Mouse (Mus musculus) c-Kit-positive CD71-positive TER-119-positive erythroid progenitor cells, embryonic 14.5 days (primary cell): Measurements from ENCODE around the gene C1qtnf5.
A peak's percentile ranks its signal among the peaks of the same experiment; 100 is the strongest.
"Not testable (repeated sequence)": the region's sequence is repeated elsewhere in the genome, so short reads cannot be mapped to it uniquely, and the experiment has no call there.

Experiments used
- DNase-seq: peaks from one replicate; pipeline ENCODE4 v3.0.0-alpha.2; 2013; ENCODE audit warnings: low spot score

The C1qtnf5 gene

DNA sequence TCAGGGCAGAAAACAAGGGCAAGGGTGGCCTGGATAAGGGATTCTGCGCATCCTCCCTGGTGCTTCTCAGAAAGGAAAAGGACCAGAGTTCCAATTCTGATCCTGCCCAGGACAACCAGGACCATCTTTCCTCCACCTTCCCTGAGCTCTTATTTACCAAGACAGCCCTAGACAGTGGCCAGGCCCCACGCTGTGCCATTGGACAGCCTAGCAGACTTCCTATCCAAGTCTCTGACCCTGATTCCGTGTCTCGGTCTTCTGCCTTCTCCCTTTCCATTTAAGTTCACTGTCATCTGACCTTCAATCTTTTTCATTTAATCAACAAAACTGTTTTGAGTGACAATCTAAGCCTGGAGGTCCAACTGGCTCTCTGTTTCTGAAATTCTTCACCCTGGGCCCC is 449 bp upstream of the C1qtnf5 start:
- no peak for DNase-seq

GRCm38 (mm10) chr9:44107557-44108179 is 623 bp downstream of the C1qtnf5 start:
- DNase-seq = no peak

DNA sequence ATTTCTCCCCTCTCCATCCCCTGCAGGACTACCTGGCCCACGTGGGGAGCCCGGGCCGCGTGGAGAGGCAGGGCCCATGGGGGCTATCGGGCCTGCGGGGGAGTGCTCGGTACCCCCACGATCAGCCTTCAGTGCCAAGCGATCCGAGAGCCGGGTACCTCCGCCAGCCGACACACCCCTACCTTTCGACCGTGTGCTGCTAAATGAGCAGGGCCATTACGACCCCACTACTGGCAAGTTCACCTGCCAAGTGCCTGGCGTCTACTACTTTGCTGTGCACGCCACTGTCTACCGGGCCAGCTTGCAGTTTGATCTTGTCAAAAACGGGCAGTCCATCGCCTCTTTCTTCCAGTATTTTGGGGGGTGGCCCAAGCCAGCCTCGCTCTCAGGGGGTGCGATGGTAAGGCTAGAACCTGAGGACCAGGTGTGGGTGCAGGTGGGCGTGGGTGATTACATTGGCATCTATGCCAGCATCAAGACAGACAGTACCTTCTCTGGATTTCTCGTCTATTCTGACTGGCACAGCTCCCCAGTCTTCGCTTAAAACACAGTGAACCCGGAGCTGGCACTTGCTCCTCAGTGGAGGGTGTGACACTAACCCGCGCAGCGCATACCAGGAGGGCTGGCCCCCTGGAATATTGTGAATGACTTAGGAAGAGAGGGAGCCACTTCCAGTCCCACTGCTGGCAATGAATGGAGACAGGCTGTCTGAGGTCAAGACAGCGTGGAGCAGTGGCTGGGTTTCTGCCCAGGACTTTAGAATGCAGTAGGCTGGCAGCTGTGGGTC is 1.4 kb downstream of the C1qtnf5 start:
- DNase-seq = no peak

DNA sequence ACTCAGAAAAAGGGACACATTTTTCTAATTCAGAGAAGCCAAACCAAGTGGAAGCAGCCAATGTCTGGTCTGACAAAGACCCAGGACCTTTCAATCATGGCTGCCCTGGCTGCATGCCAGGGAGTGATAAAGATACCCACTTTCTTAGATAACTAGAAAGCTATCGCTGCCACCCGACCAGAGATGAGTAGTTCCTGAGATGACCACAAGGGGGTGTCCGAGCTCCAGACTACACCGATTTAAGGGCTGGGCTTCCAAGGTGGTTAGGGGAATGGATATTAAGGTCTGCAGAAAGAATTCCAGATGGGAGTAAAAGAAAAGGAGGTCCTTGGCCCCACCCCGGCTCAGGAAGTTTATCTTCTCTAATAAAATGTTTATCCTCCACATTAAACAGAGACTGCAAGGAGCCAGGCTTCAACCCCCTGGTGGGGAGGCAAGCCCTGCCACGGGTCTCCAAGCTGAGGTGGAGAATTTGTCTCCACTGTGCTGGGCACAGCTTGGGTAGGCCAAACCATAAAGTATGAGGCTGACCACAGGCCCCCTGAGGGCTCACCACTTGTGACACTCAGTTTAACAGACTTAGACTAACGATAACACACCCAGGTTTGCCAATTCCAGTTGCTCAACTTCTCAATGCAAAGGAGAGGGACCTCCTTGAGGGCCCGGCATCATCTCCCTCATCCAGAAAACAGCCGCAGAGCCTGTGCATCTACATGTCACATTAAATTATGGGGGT is 2.5 kb downstream of the C1qtnf5 start:
- peak; percentile 81 for DNase-seq

DNA sequence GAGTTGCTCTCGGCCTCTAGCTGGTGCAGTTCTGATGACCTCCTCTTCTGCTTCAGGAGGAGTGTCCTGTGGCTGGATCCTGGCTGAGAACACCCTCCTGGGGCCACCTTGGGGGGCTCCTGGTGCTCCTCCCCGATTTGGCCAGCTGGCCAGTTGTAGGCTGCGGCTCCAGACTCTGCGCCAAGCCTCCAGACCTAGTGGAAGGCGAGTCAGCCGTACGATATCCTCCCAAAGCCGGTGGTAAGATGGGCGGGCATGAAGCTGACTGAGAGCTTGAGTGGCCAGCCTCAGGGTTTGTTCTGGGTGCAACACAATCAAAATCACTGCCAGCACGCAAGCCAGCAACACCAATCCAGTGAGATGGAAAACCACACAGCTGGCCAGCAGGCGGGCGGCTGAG is 4.9 kb downstream of the C1qtnf5 start:
- DNase-seq = not testable (repeated sequence)

GRCm38 (mm10) chr9:44113105-44113789 is 6.2 kb downstream of the C1qtnf5 start, which contains the start of the genes Gm49380 and Rnf26:
Gene Gm49380, minus strand, starts transcription at chr9:44113500.
Gene Rnf26, minus strand, starts transcription at chr9:44113517.
- DNase-seq = peak; percentile 98

- DNase-seq = no peak
Measured at GRCm38 (mm10) chr9:44114453-44114852, 7.4 kb downstream of the C1qtnf5 start.

DNA sequence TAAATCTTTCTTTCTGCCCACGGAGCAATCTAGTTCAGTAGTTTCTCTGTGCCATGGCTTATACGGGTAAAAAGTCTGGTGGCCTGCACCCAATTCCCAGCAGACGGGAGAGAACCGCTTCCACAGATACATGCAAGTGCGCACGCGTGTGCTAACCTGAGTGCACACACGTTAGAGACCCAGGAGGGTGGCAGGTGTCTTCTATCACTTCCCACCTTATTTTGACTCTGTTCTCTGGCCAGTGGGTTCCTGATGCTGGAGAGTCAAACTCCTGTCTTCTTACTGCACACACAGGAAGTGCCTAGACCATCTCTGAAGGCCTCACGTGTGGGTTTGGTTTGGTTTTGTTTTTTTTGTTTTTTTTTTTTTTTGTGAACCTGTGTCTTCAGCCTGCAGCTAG is 8.6 kb downstream of the C1qtnf5 start:
- DNase-seq = no peak

GRCm38 (mm10) chr9:44116182-44116581 is 9.1 kb downstream of the C1qtnf5 start:
- no peak for DNase-seq

GRCm38 (mm10) chr9:44119011-44119410 is 12.0 kb downstream of the C1qtnf5 start:
- peak; percentile 56 for DNase-seq

GRCm38 (mm10) chr9:44119948-44120465 is 13.0 kb downstream of the C1qtnf5 start:
- no peak for DNase-seq

DNA sequence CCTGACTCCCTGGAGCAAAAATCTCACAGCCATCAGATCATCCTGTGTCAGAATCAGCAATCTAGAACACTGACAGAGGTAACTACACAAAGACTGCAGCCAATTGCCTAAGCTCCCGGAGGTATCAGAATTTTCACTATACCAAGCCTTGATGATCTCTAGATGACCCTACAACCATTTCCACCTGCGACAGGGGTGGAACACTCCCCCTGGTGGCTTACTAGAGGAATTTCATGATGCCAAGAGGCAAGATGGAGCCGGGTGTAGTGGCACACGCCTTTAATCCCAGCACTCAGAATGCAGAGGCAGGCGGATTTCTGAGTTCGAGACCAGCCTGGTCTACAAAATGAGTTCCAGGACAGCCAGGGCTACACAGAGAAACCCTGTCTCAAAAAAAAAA is 17.3 kb downstream of the C1qtnf5 start:
- no peak for DNase-seq

GRCm38 (mm10) chr9:44125026-44125425 is 18.0 kb downstream of the C1qtnf5 start:
- DNase-seq = no peak

DNA sequence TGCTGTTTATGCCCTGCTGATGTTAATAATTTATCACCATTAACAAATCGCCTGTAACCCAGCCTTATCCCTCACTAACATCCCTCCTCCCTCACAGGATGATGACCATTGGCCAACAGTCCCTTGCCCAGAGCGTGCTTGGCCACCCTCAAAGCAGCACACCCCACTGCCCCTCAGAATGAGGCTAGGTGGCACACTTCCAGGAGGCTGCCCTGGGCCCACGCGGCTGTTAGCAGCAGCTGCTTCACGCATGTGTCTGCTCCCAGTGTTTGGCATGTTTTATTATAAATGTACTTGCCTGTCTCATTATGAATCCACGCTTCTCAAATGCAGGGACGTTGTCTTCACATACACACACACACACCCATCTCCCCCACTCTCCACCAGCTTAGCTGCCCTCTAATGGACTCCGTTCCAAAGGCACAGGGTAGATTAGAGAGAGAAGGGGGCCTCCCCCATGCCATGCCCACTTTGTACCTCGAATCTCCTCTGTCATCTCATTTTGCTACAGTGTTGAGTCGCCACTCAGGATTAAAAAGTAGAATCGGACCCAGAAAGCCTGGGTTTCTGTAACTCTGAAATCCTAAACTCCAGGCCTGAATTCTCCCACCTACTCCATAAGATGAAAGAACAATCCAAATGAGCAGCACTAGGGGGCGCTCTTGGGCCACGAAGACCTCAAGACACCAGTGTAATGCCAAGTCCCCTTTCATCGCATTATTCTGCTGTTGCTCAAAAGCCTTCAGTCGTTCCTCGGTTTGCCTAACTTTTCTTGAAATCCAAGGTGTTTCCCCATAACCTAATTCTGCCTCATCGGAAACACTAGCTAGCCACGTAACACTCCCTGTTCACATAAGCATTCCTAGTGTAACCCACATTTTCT is 18.7 kb downstream of the C1qtnf5 start:
- DNase-seq = peak; percentile 82

DNA sequence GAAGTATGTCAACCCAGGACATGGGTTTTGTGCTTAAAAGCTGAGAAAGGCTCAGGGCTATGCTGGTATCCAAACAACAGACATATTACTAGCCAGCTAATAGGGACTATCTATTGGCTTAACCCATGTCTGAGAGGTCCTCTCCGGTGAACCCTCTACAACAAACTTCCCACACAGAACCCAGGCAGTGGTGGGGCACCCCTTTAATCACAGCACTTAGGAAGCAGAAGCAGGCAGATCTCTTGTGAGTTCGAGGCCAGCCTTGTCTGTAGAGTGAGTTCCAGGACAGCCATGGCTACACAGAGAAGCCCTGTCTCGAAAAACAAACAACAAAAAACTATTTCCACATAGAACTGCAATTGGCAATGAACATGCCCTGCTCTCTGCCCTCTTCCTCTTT is 19.7 kb downstream of the C1qtnf5 start:
- no peak for DNase-seq

GRCm38 (mm10) chr9:44127351-44127801 is 20.3 kb downstream of the C1qtnf5 start:
- no peak for DNase-seq

DNA sequence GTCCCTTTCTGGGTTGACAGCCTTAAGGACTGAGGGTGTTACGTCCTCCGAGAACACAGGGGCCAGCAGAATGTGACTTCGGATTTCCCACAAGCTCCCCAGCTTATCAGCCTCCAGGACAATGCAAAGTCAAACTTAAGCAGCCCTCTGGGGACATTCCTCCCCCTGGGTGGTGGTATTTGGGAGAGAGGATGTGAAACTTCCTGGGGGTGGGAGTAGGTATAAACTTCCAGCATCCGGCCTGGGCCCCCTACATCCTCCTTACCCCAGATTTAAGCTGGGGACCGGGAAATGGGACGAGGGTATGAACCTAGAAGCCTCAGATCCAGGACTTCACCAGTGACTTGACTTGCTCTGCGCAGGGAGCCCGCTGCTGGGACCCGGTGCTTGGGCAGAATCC is 22.6 kb downstream of the C1qtnf5 start:
- DNase-seq = no peak

DNA sequence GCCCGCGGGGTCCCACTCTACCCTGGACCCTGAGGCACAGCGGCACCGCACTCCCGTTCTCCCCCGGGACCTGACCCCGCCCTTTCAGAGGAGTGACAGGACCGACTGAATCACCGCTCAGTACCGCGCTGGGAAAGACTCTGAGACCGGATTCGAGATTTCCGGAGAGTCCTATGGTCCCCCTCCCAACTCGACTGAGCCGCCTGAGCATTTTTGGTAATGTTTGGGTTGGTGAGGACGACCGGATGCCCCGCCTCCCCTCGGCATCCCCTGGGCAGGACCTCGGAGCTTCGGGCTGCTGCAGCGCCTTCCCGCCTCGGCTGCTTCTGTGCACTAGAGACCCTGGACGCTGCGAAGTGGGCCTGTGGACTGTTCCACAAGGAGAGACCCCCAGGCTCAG is 23.0 kb downstream of the C1qtnf5 start:
- no peak for DNase-seq

DNA sequence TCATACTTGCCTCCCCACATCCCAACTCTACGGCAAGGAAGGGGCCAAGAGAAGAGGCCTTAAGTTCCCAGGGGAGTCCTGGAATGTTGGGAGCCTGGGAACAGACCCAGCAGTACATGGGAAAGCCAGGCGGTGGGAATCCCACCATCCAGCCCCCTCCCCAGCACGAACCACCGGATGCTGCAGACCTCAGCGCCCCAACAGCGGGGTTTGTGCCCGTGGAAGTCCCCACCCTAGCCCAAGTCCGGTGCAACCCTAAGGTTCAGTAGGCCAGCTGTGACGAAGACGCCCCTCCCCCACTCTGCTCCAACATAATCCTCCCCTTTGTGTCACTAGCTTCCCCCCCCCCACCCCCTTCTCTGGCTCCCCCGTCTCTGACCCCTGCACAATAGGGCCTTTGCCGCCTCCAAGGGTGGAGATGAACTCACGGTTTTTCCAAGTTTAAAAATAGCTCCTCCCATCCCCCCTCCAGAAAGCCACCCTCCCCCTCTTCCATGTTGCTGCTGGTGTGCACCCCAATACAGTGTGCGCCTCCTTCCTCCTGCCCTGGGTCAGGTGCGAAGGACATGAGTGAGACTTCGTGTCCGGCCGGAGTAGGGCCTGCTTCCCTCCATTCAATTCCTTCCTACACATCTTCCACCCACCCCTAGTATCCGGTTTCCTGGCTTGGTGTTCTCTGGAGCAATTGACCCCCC is 23.7 kb downstream of the C1qtnf5 start:
- DNase-seq = no peak

DNA sequence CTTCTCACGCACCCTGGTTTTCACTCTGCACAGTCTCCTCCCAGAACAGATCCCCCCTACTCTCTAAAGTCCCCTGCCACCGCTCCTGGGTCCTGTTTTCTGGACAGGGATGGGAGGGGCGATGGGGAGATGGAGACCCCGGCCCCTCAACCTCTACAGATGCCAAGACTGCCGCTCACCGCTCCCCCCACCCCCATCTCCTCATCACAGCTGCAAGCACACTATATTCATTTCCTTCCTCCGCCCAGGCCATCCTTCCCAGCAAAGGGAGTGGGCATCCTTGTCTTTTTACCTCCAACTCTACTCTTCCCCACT is 24.2 kb downstream of the C1qtnf5 start:
- no peak for DNase-seq

DNA sequence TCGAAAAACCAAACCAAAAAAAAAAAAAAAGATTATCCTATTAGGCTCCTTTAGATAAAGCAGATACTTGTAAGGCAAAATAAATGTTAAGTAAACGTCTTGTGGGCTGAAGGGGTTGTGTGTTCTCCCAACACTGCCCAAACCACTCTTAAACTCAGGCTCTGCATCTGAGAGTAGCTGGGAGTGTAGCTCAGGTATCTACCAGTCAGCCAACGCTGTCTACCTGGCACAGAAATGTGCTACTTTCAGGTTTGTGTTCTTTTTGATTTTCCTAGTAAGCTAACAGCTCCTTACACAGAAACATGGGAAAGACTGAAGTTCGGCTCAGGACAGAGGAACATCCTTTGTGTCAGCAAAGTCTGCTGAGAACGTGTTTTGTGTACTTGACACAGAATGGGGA is 25.2 kb downstream of the C1qtnf5 start:
- DNase-seq = no peak
